Mouse (Mus musculus) intestine, embryonic 14.5 days (tissue): Measurements from ENCODE around the gene Slc30a1. TPM values are rescaled to one million over a fixed set of nuclear protein-coding genes. Genes with fewer than 3 reads are reported as not detected.

ENCODE experiments used
- ATAC-seq: fragments of 200-750 bp; cut with Nextera tagmentation; replicated peaks from 2 replicates; pipeline ENCODE4 v1.8.0; 2017; ENCODE audit warnings: low read depth, moderate number of reproducible peaks, moderate TSS enrichment, moderate library complexity; ENCODE audit not compliant: low FRiP score, low TSS enrichment
- DNase-seq: peaks from one replicate; pipeline ENCODE4 v3.0.0-alpha.2; 2018; ENCODE audit warnings: low spot score
- H3K27ac ChIP-seq: fragments of 300-500 bp; sonication (generic); 2 replicates; pipeline ENCODE4 v1.5.1; 2014; ENCODE audit warnings: low read depth, mild to moderate bottlenecking, control low read depth
- H3K27me3 ChIP-seq: fragments of 300-500 bp; sonication (generic); replicated peaks from 2 replicates; pipeline ENCODE4 v1.6.1; 2014; ENCODE audit warnings: low read length, control low read depth; ENCODE audit not compliant: control insufficient read depth, insufficient read depth
- H3K36me3 ChIP-seq: fragments of 300-500 bp; sonication (generic); 2 replicates; pipeline ENCODE4 v1.6.1; 2014; ENCODE audit warnings: low read length, control low read depth; ENCODE audit not compliant: control insufficient read depth, insufficient read depth
- H3K4me1 ChIP-seq: fragments of 300-500 bp; sonication (generic); replicated peaks from 2 replicates; pipeline ENCODE4 v1.6.1; 2014; ENCODE audit warnings: low read length, control low read depth, mixed read lengths; ENCODE audit not compliant: control insufficient read depth, insufficient read depth
- H3K4me2 ChIP-seq: fragments of 300-500 bp; sonication (generic); 2 replicates; pipeline ENCODE4 v1.6.1; 2014; ENCODE audit warnings: low read length
- H3K4me3 ChIP-seq: fragments of 300-500 bp; sonication (generic); 2 replicates; pipeline ENCODE4 v1.5.1; 2014; ENCODE audit warnings: low read depth, low read length, control low read depth, mixed read lengths
- H3K9ac ChIP-seq: fragments of 300-500 bp; sonication (generic); 2 replicates; pipeline ENCODE4 v1.6.1; 2014; ENCODE audit warnings: mild to moderate bottlenecking, low read length
- H3K9me3 ChIP-seq: fragments of 300-500 bp; sonication (generic); 2 replicates; pipeline ENCODE4 v1.6.1; 2016; ENCODE audit warnings: low read length, control low read depth; ENCODE audit not compliant: control insufficient read depth
- WGBS: fragments of 180-500 bp; shearing (Covaris S2); extraction: QIAGEN DNeasy Blood & Tissue Kit; methylation state at CpG from one replicate; pipeline ENCODE4 v1.1.7; 2014; 5-methylcytosine and 5-hydroxymethylcytosine counted together
- polyA plus RNA-seq: library from polyadenylated mRNA; unstranded; fragments of >200 nt; fragmentation: Nextera tagmentation; extraction: Ambion mirVana; gene quantifications from 2 replicates; pipeline ENCODE4 v1.2.1, GENCODE M21; 2014

The Slc30a1 gene
- polyA plus RNA-seq, 1 experiment from 2014 or later, result 2.0 TPM

DNA sequence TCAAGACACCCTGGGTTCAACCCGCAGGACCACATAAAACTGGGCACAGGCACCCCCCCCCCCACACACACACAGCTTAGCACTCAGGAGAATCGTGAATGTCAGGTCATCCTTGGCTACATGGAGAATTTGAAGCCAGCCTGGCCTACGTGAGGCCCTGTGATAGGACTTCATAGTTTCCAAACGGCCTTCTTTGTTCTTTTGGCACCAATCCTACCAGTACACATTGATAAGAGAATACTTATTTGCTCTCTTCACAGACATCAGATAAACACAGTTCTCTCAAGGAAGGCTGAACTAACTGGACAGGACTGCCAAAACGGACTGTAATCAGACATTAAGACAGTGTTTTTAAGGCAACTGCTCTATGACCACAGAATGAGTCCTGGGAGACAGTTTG lies 22.9 kb upstream of the Slc30a1 start:
- WGBS, result 61% methylated on average over 5 of the region's 5 CpGs
- Histone ChIP-seq H3K9me3 (no peaks in the 10 kb centered on the region), H3K27me3 (no peaks in the 10 kb centered on the region), H3K4me2 (no peak overlapping the region), H3K4me1 (no peaks in the 10 kb centered on the region), H3K9ac (no peak overlapping the region), H3K27ac (no peak overlapping the region), H3K4me3 (no peak overlapping the region), H3K36me3 (no peaks in the 10 kb centered on the region)
- ATAC-seq (no peak), DNase-seq (no peak)

DNA sequence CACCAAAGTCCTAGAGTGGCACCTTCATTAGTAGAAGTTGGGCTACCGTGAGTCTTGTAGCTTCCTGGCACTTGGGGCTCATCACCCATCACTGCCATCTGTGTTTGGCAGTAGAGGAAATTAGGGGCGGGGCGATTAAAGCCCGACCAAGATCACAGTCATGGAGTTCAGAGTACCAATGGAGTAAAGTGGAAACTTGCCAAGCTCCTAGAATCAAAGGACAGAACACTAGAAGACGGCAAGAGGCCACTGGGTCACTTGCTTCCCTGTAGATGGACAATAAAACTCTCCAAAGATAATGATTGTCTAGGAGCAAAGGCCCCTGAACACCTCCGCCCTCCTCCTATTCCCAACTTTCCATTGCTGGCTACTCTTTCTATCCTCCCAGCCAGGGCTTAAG lies 14.7 kb upstream of the Slc30a1 start:
- Histone ChIP-seq H3K9me3 (no peaks in the 10 kb centered on the region), H3K4me2 (no peak overlapping the region), H3K27ac (no peak overlapping the region), H3K4me1 (peaks cover 6% of the 10 kb centered on the region; the same call in 1 of the 2 replicates), H3K36me3 (no peaks in the 10 kb centered on the region), H3K4me3 (no peak overlapping the region), H3K27me3 (no peaks in the 10 kb centered on the region), H3K9ac (no peak overlapping the region)
- ATAC-seq (no peak), DNase-seq (no peak)
- WGBS, result 75% methylated on average over 6 of the region's 6 CpGs

GRCm38 (mm10) chr1:191894386-191894785 lies 12.2 kb upstream of the Slc30a1 start:
- Histone ChIP-seq H3K9me3 (no peaks in the 10 kb centered on the region), H3K27ac (no peak overlapping the region), H3K27me3 (no peaks in the 10 kb centered on the region), H3K4me1 (peaks cover 11% of the 10 kb centered on the region; the same call in 1 of the 2 replicates), H3K4me3 (no peak overlapping the region), H3K9ac (no peak overlapping the region), H3K36me3 (no peaks in the 10 kb centered on the region), H3K4me2 (no peak overlapping the region)
- WGBS, result 69% methylated on average over 17 of the region's 17 CpGs
- ATAC-seq, result 0 out of 2 replicates have a peak, but pooled peaks have one; percentile 51
- no peak for DNase-seq

DNA sequence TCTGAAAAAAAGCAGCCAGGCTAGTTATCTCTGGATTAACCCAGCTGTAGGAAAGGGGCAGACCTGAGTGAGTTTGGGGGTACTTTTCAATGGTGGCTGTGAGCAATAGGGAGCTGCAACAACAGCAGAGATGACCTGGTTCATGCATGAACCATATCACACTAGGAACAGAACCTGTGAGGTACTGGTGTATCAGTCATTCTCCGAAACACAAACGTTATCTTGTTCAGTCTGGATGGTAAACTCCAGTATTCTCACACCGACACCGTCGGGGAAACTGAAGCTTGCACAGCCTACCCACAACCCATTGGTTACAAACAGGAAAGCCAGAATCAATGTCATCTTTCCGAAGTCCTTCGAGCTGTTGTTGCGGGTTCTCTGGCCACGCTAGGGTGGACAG lies 11.7 kb upstream of the Slc30a1 start:
- WGBS, result 88% methylated on average over 9 of the region's 9 CpGs

GRCm38 (mm10) chr1:191896806-191897552 lies 9.6 kb upstream of the Slc30a1 start:
- Histone ChIP-seq H3K4me3 (no peak overlapping the region), H3K4me2 (no peak overlapping the region), H3K4me1 (peaks cover 11% of the 10 kb centered on the region; the same call in 1 of the 2 replicates), H3K36me3 (no peaks in the 10 kb centered on the region), H3K27ac (0 out of 2 replicates have a peak overlapping the region, but pooled peaks have one; percentile 5), H3K9me3 (no peaks in the 10 kb centered on the region), H3K27me3 (no peaks in the 10 kb centered on the region), H3K9ac (no peak overlapping the region)
- DNase-seq, result no peak
- no peak for ATAC-seq
- WGBS, result 56% methylated on average over 12 of the region's 12 CpGs

More for the DNA sequence above, 11.7 kb upstream of the Slc30a1 start:
- no peak for ATAC-seq
- Histone ChIP-seq H3K27ac (no peak overlapping the region), H3K4me1 (peaks cover 11% of the 10 kb centered on the region; the same call in 1 of the 2 replicates), H3K9me3 (no peaks in the 10 kb centered on the region), H3K27me3 (no peaks in the 10 kb centered on the region), H3K4me2 (no peak overlapping the region), H3K9ac (no peak overlapping the region), H3K36me3 (no peaks in the 10 kb centered on the region), H3K4me3 (no peak overlapping the region)
- DNase-seq, result no peak

DNA sequence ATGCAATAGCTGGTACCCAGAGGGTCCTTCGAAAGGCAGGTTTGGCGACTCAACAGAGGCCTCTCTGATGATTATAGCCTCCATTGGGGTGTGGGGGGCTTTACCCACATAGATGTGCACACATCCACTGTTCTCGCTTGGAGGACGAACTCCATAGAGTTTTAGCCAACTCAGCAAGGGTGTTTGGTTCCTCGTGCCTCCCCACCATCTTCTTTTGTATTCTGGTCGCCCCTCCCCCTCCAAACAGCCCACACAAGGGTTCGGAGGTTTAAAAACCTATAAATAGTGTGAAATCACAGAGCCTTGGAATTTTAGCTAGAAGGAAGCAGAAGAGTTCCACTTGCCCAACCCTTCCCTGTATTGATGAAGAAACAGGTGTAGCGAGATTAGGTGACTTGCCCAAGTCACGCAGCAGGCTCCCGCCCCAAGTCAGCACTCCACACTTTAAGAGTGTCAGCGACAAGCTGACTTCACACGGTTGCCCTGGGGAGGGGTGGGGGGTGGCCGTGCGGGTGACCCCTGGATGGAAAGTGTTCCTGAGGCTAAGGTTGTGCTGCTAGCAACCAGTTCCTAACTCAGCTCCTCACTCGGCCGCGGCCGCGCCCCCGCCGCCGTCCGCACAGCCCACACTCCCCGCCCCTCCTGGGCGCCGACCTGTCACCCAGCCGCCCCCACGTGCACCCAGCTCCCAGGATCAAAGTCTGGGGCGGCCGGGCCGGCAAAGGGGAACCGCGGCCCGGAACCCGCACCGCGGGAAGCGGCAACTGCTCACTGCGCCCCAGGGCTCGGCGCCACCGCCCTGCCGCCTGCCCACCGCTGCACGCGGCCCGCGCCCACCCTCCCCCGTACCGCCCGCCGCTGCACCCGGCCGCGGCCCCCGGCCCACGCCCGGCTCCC lies 682 bp upstream of the Slc30a1 start:
- WGBS, result 5% methylated on average over 52 of the region's 58 CpGs

DNA sequence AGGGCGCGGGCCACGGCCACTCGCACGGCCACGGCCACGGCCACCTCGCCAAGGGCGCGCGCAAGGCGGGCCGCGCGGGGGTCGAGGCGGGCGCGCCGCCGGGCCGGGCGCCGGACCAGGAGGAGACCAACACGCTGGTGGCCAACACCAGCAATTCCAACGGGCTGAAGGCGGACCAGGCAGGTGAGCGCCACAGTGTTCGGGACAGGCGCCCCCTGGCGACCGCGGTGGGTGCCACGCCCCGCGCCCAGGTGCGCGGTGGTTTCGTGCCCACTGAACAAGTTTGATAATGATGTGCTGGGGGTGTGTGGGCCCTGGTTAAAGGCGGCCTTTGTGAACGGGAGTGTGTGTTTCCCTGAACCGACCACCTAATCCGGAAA lies 854 bp downstream of the Slc30a1 start:
- peak overlapping the region; percentile 86; the same call in 1 of the 2 replicates for H3K27ac ChIP-seq
- H3K27me3 ChIP-seq, result no peaks in the 10 kb centered on the region
- H3K4me2 ChIP-seq, result peak overlapping the region; percentile 83
- peak overlapping the region; percentile 70 for H3K9ac ChIP-seq
- peak overlapping the region; percentile 96 for H3K4me3 ChIP-seq
- ATAC-seq, result peak; percentile 66
- H3K4me1 ChIP-seq, result peaks cover 31% of the 10 kb centered on the region
- H3K36me3 ChIP-seq, result peaks cover 18% of the 10 kb centered on the region
- under 1% methylated on average over 43 of the region's 43 CpGs for WGBS
- H3K9me3 ChIP-seq, result no peaks in the 10 kb centered on the region
- DNase-seq, result peak; percentile 88

More for the DNA sequence above, 682 bp upstream of the Slc30a1 start:
- Histone ChIP-seq H3K4me1 (peaks cover 25% of the 10 kb centered on the region), H3K9ac (peak overlapping the region; percentile 70), H3K27ac (0 out of 2 replicates have a peak overlapping the region, but pooled peaks have one; percentile 14), H3K9me3 (no peaks in the 10 kb centered on the region), H3K4me3 (peak overlapping the region; percentile 96), H3K36me3 (peaks cover 14% of the 10 kb centered on the region), H3K27me3 (no peaks in the 10 kb centered on the region), H3K4me2 (peak overlapping the region; percentile 83)
- ATAC-seq, result peak; percentile 74
- no peak for DNase-seq

DNA sequence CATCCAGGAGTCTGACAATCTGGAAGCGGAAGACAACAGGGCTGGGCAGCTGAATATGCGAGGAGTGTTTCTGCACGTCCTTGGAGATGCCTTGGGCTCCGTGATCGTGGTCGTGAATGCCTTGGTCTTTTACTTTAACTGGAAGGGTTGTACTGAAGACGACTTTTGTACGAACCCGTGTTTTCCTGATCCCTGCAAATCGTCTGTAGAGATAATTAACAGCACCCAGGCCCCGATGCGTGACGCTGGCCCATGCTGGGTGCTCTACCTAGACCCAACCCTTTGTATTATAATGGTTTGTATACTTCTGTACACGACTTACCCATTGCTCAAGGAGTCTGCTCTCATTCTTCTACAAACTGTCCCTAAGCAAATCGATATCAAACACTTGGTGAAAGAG lies 2.3 kb downstream of the Slc30a1 start:
- ATAC-seq (no peak), DNase-seq (no peak)
- Histone ChIP-seq H3K4me2 (peak overlapping the region; percentile 83), H3K27ac (no peak overlapping the region), H3K4me3 (peak overlapping the region; percentile 96; the same call in 1 of the 2 replicates), H3K27me3 (no peaks in the 10 kb centered on the region), H3K9me3 (no peaks in the 10 kb centered on the region), H3K36me3 (peaks cover 18% of the 10 kb centered on the region), H3K9ac (no peak overlapping the region), H3K4me1 (peaks cover 31% of the 10 kb centered on the region)
- 86% methylated on average over 15 of the region's 15 CpGs for WGBS
